Mouse (Mus musculus) olfactory bulb, adult 2 months (tissue): Measurements from ENCODE around the gene Shpk.

ENCODE experiments used
- CTCF ChIP-seq: fragments of 200-500 bp; IDR thresholded peaks from 2 replicates; pipeline ENCODE4 v1.5.1; 2012; ENCODE audit warnings: low read depth, mild to moderate bottlenecking, low read length, moderate library complexity; ENCODE audit not compliant: insufficient read depth
- POLR2A ChIP-seq: fragments of 200-500 bp; IDR thresholded peaks from 2 replicates; pipeline ENCODE4 v1.6.1; 2012; ENCODE audit warnings: mild to moderate bottlenecking, low read depth, low read length, moderate library complexity; ENCODE audit not compliant: insufficient read depth

DNA sequence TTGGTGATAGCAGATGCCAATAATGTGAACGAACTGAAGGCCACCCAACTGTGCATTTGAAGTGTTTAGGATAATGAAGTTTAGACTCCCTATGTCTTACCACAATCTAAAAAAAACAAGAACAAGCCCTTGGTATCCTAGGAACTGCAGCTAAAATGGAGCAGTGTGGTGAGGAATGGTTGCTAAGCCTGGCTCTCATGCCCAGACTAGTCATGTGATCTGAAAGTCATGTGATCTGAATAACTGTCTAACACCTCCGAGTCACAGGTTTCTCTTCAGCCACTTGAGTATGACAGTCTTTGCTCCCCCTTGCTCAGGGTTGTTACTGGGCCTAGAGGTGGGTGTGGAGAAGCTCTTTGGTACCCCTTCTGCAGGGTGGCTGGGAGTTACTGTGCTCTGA lies 33.3 kb downstream of the Shpk start:
- TF ChIP-seq CTCF (no peak), POLR2A (no peak)
